Mouse (Mus musculus) brown adipose tissue, adult 24 weeks (tissue): ENCODE data around the gene Dab1. TPM values are rescaled to one million over a fixed set of nuclear protein-coding genes. Genes with fewer than 3 reads are reported as not detected.

Experiments used
- H3K27ac ChIP-seq: fragments of 200-500 bp; replicated peaks from 2 replicates; pipeline ENCODE4 v1.5.1; 2012; ENCODE audit warnings: low read depth, mild to moderate bottlenecking, low read length
- H3K4me1 ChIP-seq: fragments of 200-500 bp; 2 replicates; pipeline ENCODE4 v1.6.1; 2012; ENCODE audit warnings: low read length, mixed read lengths; ENCODE audit not compliant: control insufficient read depth, insufficient read depth, insufficient read length
- H3K4me3 ChIP-seq: fragments of 200-500 bp; 2 replicates; pipeline ENCODE4 v1.5.1; 2012; ENCODE audit warnings: low read depth, mild to moderate bottlenecking, low read length, moderate library complexity; ENCODE audit not compliant: insufficient read depth
- polyA plus RNA-seq: library from polyadenylated mRNA; stranded (reverse); fragments of >200 nt; gene quantifications from 2 replicates; pipeline ENCODE4 v1.2.4, GENCODE M21; 2012; ENCODE audit not compliant: missing spikeins, insufficient read depth, insufficient read length

Gene Dab1
- polyA plus RNA-seq, 1 experiment, result not detected

GRCm38 (mm10) chr4:104754090-104754489 is 1134.9 kb downstream of the Dab1 start:
- Histone ChIP-seq H3K4me3 (no peak overlapping the region), H3K4me1 (no peaks in the 10 kb centered on the region), H3K27ac (no peak overlapping the region)

- Histone ChIP-seq H3K27ac (no peak overlapping the region), H3K4me3 (no peak overlapping the region)
Observed at GRCm38 (mm10) chr4:104760878-104761624, 1141.9 kb downstream of the Dab1 start.

GRCm38 (mm10) chr4:104766065-104766464 is 1146.9 kb downstream of the Dab1 start, which contains the start of gene C8b:
Gene C8b (plus strand): TSS chr4:104766317.
- no peaks in the 10 kb centered on the region for H3K4me1 ChIP-seq
- no peak within 1 kb of the TSS for H3K27ac ChIP-seq
- H3K4me3 ChIP-seq, result no peak within 1 kb of the TSS

More at GRCm38 (mm10) chr4:104760878-104761624, 1141.9 kb downstream of the Dab1 start:
- no peaks in the 10 kb centered on the region for H3K4me1 ChIP-seq

- Histone ChIP-seq H3K4me1 (no peaks in the 10 kb centered on the region), H3K27ac (no peak overlapping the region), H3K4me3 (no peak overlapping the region)
Observed at GRCm38 (mm10) chr4:104768190-104768589, 1149.0 kb downstream of the Dab1 start.

- H3K27ac ChIP-seq, result no peak overlapping the region
- H3K4me1 ChIP-seq, result no peaks in the 10 kb centered on the region
- no peak overlapping the region for H3K4me3 ChIP-seq
Observed at GRCm38 (mm10) chr4:104769602-104770001, 1150.4 kb downstream of the Dab1 start.

- no peak overlapping the region for H3K4me3 ChIP-seq
- H3K27ac ChIP-seq, result no peak overlapping the region
- H3K4me1 ChIP-seq, result no peaks in the 10 kb centered on the region
Observed at GRCm38 (mm10) chr4:104770331-104770730, 1151.2 kb downstream of the Dab1 start.

- no peak overlapping the region for H3K4me3 ChIP-seq
- no peak overlapping the region for H3K27ac ChIP-seq
- no peaks in the 10 kb centered on the region for H3K4me1 ChIP-seq
Observed at GRCm38 (mm10) chr4:104775601-104776000, 1156.4 kb downstream of the Dab1 start.

GRCm38 (mm10) chr4:104779460-104779859 is 1160.3 kb downstream of the Dab1 start:
- Histone ChIP-seq H3K27ac (no peak overlapping the region), H3K4me3 (no peak overlapping the region), H3K4me1 (no peaks in the 10 kb centered on the region)

GRCm38 (mm10) chr4:104781441-104781840 is 1162.3 kb downstream of the Dab1 start:
- no peaks in the 10 kb centered on the region for H3K4me1 ChIP-seq

GRCm38 (mm10) chr4:104782346-104782745 is 1163.2 kb downstream of the Dab1 start:
- H3K4me1 ChIP-seq, result no peaks in the 10 kb centered on the region
- H3K27ac ChIP-seq, result no peak overlapping the region
- H3K4me3 ChIP-seq, result no peak overlapping the region

More at GRCm38 (mm10) chr4:104781441-104781840, 1162.3 kb downstream of the Dab1 start:
- no peak overlapping the region for H3K4me3 ChIP-seq
- H3K27ac ChIP-seq, result no peak overlapping the region

- no peaks in the 10 kb centered on the region for H3K4me1 ChIP-seq
- H3K27ac ChIP-seq, result no peak overlapping the region
- H3K4me3 ChIP-seq, result no peak overlapping the region
Observed at GRCm38 (mm10) chr4:104792111-104792510, 1173.0 kb downstream of the Dab1 start.
